In genomic region chr17:46903876-46904490, GRCm38 (mm10) we compare ENCODE assay signal across 7 mouse cellular contexts. TPM values are rescaled to one million over a fixed set of nuclear protein-coding genes. Genes with fewer than 3 reads are reported as not detected.
DNase-seq lines count a peak whose midpoint lies in the region; ATAC-seq and TF ChIP-seq lines count a peak whose summit lies in the region.

No protein-coding gene starts in this region.

- peak; percentile 90; the same call in 1 of the 2 replicates for TF ChIP-seq CTCF in small intestine, adult 2 months (IDR thresholded peaks at IDR 0.05; ENCODE audit: extremely low read depth, insufficient read length, insufficient replicate concordance, low read depth, low read length)

- H3K4me3 ChIP-seq in midbrain, embryonic 11.5 days (ENCODE audit: low read depth, low read length): no peak overlapping the region
- no peak overlapping the region for H3K4me3 ChIP-seq in small intestine, adult 2 months (ENCODE audit: low read depth, low read length)

- no peak overlapping the region; the same call in 1 of the 2 replicates for H3K4me2 ChIP-seq in midbrain, embryonic 11.5 days

- no peak; the same call in 1 of the 2 replicates for TF ChIP-seq POLR2A in small intestine, adult 2 months (IDR thresholded peaks at IDR 0.05; ENCODE audit: low read depth, low read length)

- WGBS in midbrain, embryonic 11.5 days: 22% methylated on average over 19 of the region's 19 CpGs
- WGBS in small intestine, adult 2 months: 19% methylated on average over 19 of the region's 19 CpGs

- intact Hi-C loops in gastrocnemius, postnatal 14 days (cut with DNase I; ENCODE audit: low total_unique reads): no loop called here
- intact Hi-C loops in left cerebral cortex, postnatal 25 days (cut with DNase I): no loop called here

- no peaks in the 10 kb centered on the region for H3K36me3 ChIP-seq in midbrain, embryonic 11.5 days (ENCODE audit: control insufficient read depth, insufficient read depth, low read length)
- H3K36me3 ChIP-seq in small intestine, adult 2 months (ENCODE audit: control insufficient read depth, insufficient read depth, low read length): no peaks in the 10 kb centered on the region

- H3K27ac ChIP-seq in midbrain, embryonic 11.5 days (ENCODE audit: low read depth, low read length): no peak overlapping the region
- no peak overlapping the region for H3K27ac ChIP-seq in small intestine, adult 2 months (ENCODE audit: insufficient read depth, low read depth, low read length)

- peak; percentile 89 for DNase-seq in adipocyte (ENCODE audit: low spot score)
- peak; percentile 74 for DNase-seq in gastrocnemius, postnatal 14 days
- peak; percentile 87 for DNase-seq in induced T-regulatory cell, adult 2 months (ENCODE audit: low read depth)
- DNase-seq in left cerebral cortex, postnatal 25 days (ENCODE audit: low spot score in 2 of 2): peak; percentile 66 to 81
- peak; percentile 98 for DNase-seq in midbrain, embryonic 11.5 days (ENCODE audit: low spot score, missing footprints)

- peak; percentile 96 for ATAC-seq in common myeloid progenitor, adult 5-6 weeks (replicated peaks; ENCODE audit: low read depth, poor library complexity, severe bottlenecking)
- peak; percentile 77 for ATAC-seq in midbrain, embryonic 11.5 days (ENCODE audit: low FRiP score)

- H3K9me3 ChIP-seq in midbrain, embryonic 11.5 days (ENCODE audit: control insufficient read depth, low read length): no peaks in the 10 kb centered on the region

- H3K27me3 ChIP-seq in midbrain, embryonic 11.5 days (ENCODE audit: control insufficient read depth, insufficient read depth, low read length): no peaks in the 10 kb centered on the region
- no peaks in the 10 kb centered on the region for H3K27me3 ChIP-seq in small intestine, adult 2 months (ENCODE audit: control insufficient read depth, insufficient read depth, low read length)

- no peaks in the 10 kb centered on the region for H3K4me1 ChIP-seq in midbrain, embryonic 11.5 days (ENCODE audit: control insufficient read depth, insufficient read depth, low read length)
- H3K4me1 ChIP-seq in small intestine, adult 2 months (ENCODE audit: control insufficient read depth, insufficient read depth, insufficient read length, low read length): no peaks in the 10 kb centered on the region

- H3K9ac ChIP-seq in midbrain, embryonic 11.5 days (ENCODE audit: low read length): peak overlapping the region; percentile 20; the same call in 1 of the 2 replicates

RNA-seq across cellular contexts. Expression of gene Prph2, which starts 6.3 kb away (rescaled TPM):
- not detected in 2 replicates for total RNA-seq in common myeloid progenitor, adult 5-6 weeks (2017)
- not detected for total RNA-seq in gastrocnemius, postnatal 14 days (2021)
- not detected for total RNA-seq in left cerebral cortex, postnatal 25 days (2021)
- polyA plus RNA-seq in midbrain, embryonic 11.5 days (2014; fragmentation: Nextera tagmentation; extraction: Ambion mirVana): not detected in 2 replicates
- polyA plus RNA-seq in small intestine, adult 2 months (2012; rRNA removed): not detected in 2 replicates

RNA-seq across cellular contexts. Expression of gene Tbcc, which starts 13.5 kb away (rescaled TPM):
- total RNA-seq in common myeloid progenitor, adult 5-6 weeks (2017): 12.3 and 16.9 TPM in 2 replicates
- total RNA-seq in gastrocnemius, postnatal 14 days (2021): 10 to 100 TPM; 12.9 to 14.5 TPM
- 10 to 100 TPM; 32.4 to 36.7 TPM for total RNA-seq in left cerebral cortex, postnatal 25 days (2021)
- polyA plus RNA-seq in midbrain, embryonic 11.5 days (2014; fragmentation: Nextera tagmentation; extraction: Ambion mirVana): 72.7 and 76.2 TPM in 2 replicates
- 16.7 and 29.0 TPM in 2 replicates for polyA plus RNA-seq in small intestine, adult 2 months (2012; rRNA removed)

RNA-seq across cellular contexts. Expression of gene Bicral, which starts 45.7 kb away (rescaled TPM):
- 43.2 and 55.4 TPM in 2 replicates for total RNA-seq in common myeloid progenitor, adult 5-6 weeks (2017)
- total RNA-seq in gastrocnemius, postnatal 14 days (2021): 10 to 100 TPM in 1 of 2 experiments, 1 to 10 TPM in 1; 9.4 to 10.5 TPM
- 10 to 100 TPM; 41.6 to 49.7 TPM for total RNA-seq in left cerebral cortex, postnatal 25 days (2021)
- 5.8 and 6.4 TPM in 2 replicates for polyA plus RNA-seq in midbrain, embryonic 11.5 days (2014; fragmentation: Nextera tagmentation; extraction: Ambion mirVana)
- polyA plus RNA-seq in small intestine, adult 2 months (2012; rRNA removed): 4.0 and 7.1 TPM in 2 replicates
